Mouse (Mus musculus) liver, embryonic 13.5 days (tissue): Measurements from ENCODE around the gene Col9a2. TPM values are rescaled to one million over a fixed set of nuclear protein-coding genes. Genes with fewer than 3 reads are reported as not detected.
"Not testable (repeated sequence)": the region's sequence is repeated elsewhere in the genome, so short reads cannot be mapped to it uniquely, and the experiment has no call there.

Source experiments
- ATAC-seq: fragments of 200-750 bp; cut with Nextera tagmentation; 2 replicates; pipeline ENCODE4 v1.8.0; 2017; ENCODE audit warnings: low read depth, mild to moderate bottlenecking, moderate number of reproducible peaks, moderate library complexity
- DNase-seq: peaks from one replicate; pipeline ENCODE4 v3.0.0; 2022
- H3K27ac ChIP-seq: fragments of 300-500 bp; sonication (generic); 2 replicates; pipeline ENCODE4 v1.5.1; 2015; ENCODE audit warnings: moderate library complexity, mild to moderate bottlenecking, inconsistent platforms
- H3K27me3 ChIP-seq: fragments of 300-500 bp; sonication (generic); 2 replicates; pipeline ENCODE4 v1.6.1; 2015; ENCODE audit warnings: mild to moderate bottlenecking, inconsistent platforms
- H3K36me3 ChIP-seq: fragments of 300-500 bp; sonication (generic); 2 replicates; pipeline ENCODE4 v1.6.1; 2015; ENCODE audit warnings: mild to moderate bottlenecking, inconsistent platforms
- H3K4me1 ChIP-seq: fragments of 300-500 bp; sonication (generic); replicated peaks from 2 replicates; pipeline ENCODE4 v1.6.1; 2015; ENCODE audit warnings: inconsistent platforms
- H3K4me2 ChIP-seq: fragments of 300-500 bp; sonication (generic); 2 replicates; pipeline ENCODE4 v1.6.1; 2015; ENCODE audit warnings: inconsistent platforms, mild to moderate bottlenecking, moderate library complexity
- H3K4me3 ChIP-seq: fragments of 300-500 bp; sonication (generic); replicated peaks from 2 replicates; pipeline ENCODE4 v1.5.1; 2015; ENCODE audit warnings: mild to moderate bottlenecking, inconsistent platforms
- H3K9ac ChIP-seq: fragments of 300-500 bp; sonication (generic); 2 replicates; pipeline ENCODE4 v1.6.1; 2015; ENCODE audit warnings: mild to moderate bottlenecking, inconsistent platforms
- H3K9me3 ChIP-seq: fragments of 300-500 bp; sonication (generic); replicated peaks from 2 replicates; pipeline ENCODE4 v1.6.1; 2016; ENCODE audit warnings: inconsistent platforms
- WGBS: fragments of 180-500 bp; shearing (Covaris S2); methylation state at CpG from one replicate; pipeline ENCODE4 v1.1.7; 2015; ENCODE audit not compliant: insufficient replicate concordance; 5-methylcytosine and 5-hydroxymethylcytosine counted together
- polyA plus RNA-seq: library from polyadenylated mRNA; unstranded; fragments of >200 nt; fragmentation: Nextera tagmentation; extraction: Ambion mirVana; gene quantifications from 2 replicates; pipeline ENCODE4 v1.2.1, GENCODE M21; 2015

The Col9a2 gene
- polyA plus RNA-seq, 1 experiment from 2014 or later, result 2.3 TPM

- Histone ChIP-seq H3K9me3 (no peaks in the 10 kb centered on the region), H3K9ac (no peak overlapping the region), H3K4me1 (0 out of 2 replicates have a peak, but pooled peaks cover 4% of the 10 kb centered on the region), H3K4me3 (no peak overlapping the region), H3K4me2 (no peak overlapping the region), H3K36me3 (no peaks in the 10 kb centered on the region), H3K27ac (no peak overlapping the region), H3K27me3 (peaks cover 46% of the 10 kb centered on the region)
- no peak for DNase-seq
- WGBS, result 66% methylated on average over 5 of the region's 5 CpGs
- no peak for ATAC-seq
Measured at GRCm38 (mm10) chr4:121042472-121042871, 3.3 kb downstream of the Col9a2 start.

- DNase-seq (no peak), ATAC-seq (no peak)
- Histone ChIP-seq H3K27me3 (peaks cover 42% of the 10 kb centered on the region), H3K4me3 (no peak overlapping the region), H3K36me3 (no peaks in the 10 kb centered on the region), H3K4me1 (0 out of 2 replicates have a peak, but pooled peaks cover 4% of the 10 kb centered on the region), H3K9ac (no peak overlapping the region), H3K27ac (no peak overlapping the region), H3K9me3 (no peaks in the 10 kb centered on the region), H3K4me2 (no peak overlapping the region)
- whole genome bisulfite sequencing, result 55% methylated on average over 3 of the region's 3 CpGs
Measured at GRCm38 (mm10) chr4:121042946-121043345, 3.8 kb downstream of the Col9a2 start.

- peaks cover 43% of the 10 kb centered on the region for H3K27me3 ChIP-seq
- H3K4me2 ChIP-seq, result no peak overlapping the region
- H3K9ac ChIP-seq, result no peak overlapping the region
- no peaks in the 10 kb centered on the region for H3K9me3 ChIP-seq
- no peak for DNase-seq
- no peak overlapping the region for H3K4me3 ChIP-seq
- no peak for ATAC-seq
- no peak overlapping the region for H3K27ac ChIP-seq
- H3K36me3 ChIP-seq, result no peaks in the 10 kb centered on the region
- no peaks in the 10 kb centered on the region for H3K4me1 ChIP-seq
- WGBS, result 28% methylated on average over 4 of the region's 4 CpGs
Measured at GRCm38 (mm10) chr4:121051863-121052262, 12.7 kb downstream of the Col9a2 start.

- no peak overlapping the region for H3K27ac ChIP-seq
- WGBS, result 14% methylated on average over 35 of the region's 35 CpGs
- no peaks in the 10 kb centered on the region for H3K4me1 ChIP-seq
- H3K9me3 ChIP-seq, result no peaks in the 10 kb centered on the region
- H3K9ac ChIP-seq, result no peak overlapping the region
- H3K36me3 ChIP-seq, result no peaks in the 10 kb centered on the region
- no peak for ATAC-seq
- peaks cover 43% of the 10 kb centered on the region for H3K27me3 ChIP-seq
- no peak overlapping the region for H3K4me3 ChIP-seq
- no peak for DNase-seq
- H3K4me2 ChIP-seq, result no peak overlapping the region
Measured at GRCm38 (mm10) chr4:121052454-121053323, 13.5 kb downstream of the Col9a2 start.

DNA sequence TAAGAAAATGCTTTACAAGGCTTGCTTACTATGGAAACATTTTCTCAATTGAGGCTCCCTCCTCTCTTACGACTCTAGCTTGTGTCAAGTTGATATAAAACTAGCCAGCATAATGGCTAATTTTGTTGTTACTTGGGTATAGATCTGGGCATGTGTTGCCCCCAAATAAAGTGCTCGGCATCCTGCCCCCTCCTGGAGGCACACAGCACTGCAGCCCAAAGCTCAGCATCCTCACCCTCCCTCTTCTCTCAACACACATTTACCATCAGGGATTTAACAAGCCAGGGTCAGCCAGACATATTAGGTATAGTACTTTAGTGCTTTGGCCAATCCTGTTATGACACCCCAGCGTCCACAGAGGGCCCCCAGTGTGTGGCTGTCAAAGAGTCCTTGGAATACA lies 17.2 kb downstream of the Col9a2 start:
- no peak for ATAC-seq
- no peak overlapping the region for H3K4me2 ChIP-seq

DNA sequence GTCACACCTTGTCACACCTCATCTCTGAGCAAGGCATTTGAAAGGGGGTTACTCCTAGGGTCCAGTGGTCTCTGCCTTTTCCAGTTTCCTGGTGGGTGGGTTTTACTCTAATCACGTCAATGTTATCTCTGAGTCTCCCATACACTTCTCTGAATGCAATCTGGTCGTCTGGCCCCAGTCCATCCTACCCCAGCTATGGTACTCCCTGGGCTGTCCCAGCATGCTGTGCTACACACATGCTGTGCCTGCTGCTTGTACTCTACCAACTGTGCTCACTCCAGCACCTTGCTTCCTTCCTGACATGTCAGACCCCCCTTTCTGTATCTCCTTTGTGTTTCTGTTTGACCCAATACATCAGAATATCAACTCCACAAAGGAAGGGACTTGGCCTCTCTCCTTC lies 17.8 kb downstream of the Col9a2 start:
- no peaks in the 10 kb centered on the region for H3K9me3 ChIP-seq
- no peak overlapping the region for H3K27ac ChIP-seq
- ATAC-seq, result no peak
- H3K4me1 ChIP-seq, result no peaks in the 10 kb centered on the region
- peaks cover 14% of the 10 kb centered on the region for H3K36me3 ChIP-seq
- WGBS, result 30% methylated on average over 2 of the region's 2 CpGs
- no peak overlapping the region for H3K4me3 ChIP-seq
- DNase-seq, result no peak
- peaks cover 29% of the 10 kb centered on the region for H3K27me3 ChIP-seq
- H3K4me2 ChIP-seq, result no peak overlapping the region
- no peak overlapping the region for H3K9ac ChIP-seq

More for the DNA sequence above, 17.2 kb downstream of the Col9a2 start:
- peaks cover 14% of the 10 kb centered on the region for H3K36me3 ChIP-seq
- H3K9me3 ChIP-seq, result no peaks in the 10 kb centered on the region
- 35% methylated on average over 3 of the region's 3 CpGs for WGBS
- H3K4me3 ChIP-seq, result no peak overlapping the region
- no peak overlapping the region for H3K9ac ChIP-seq
- no peak for DNase-seq
- H3K27me3 ChIP-seq, result peaks cover 36% of the 10 kb centered on the region
- H3K4me1 ChIP-seq, result no peaks in the 10 kb centered on the region
- H3K27ac ChIP-seq, result no peak overlapping the region

DNA sequence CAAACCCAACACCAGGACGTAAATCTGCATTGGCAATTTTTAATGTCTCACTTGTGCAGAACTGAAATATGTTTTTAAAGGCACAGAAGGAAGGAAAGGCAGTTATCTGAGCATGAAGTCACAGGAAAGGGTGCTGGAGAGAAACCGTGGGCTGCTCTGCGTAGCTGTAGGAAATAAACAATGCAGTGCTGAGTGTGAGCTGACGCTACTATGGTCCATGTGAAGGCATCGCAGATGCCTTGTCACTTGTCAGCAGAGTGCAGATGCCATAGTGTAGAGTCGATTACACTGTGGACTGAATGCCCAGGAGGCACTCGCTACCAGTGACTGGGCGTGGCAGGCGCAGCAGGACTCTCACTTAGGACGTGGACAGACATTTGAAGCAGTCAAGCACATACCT lies 20.0 kb downstream of the Col9a2 start:
- not testable (repeated sequence) for DNase-seq, H3K9me3 ChIP-seq, H3K27ac ChIP-seq, H3K4me3 ChIP-seq, H3K9ac ChIP-seq, ATAC-seq, H3K4me1 ChIP-seq, H3K27me3 ChIP-seq, H3K4me2 ChIP-seq
- 81% methylated on average over 10 of the region's 10 CpGs for WGBS
- H3K36me3 ChIP-seq, result peaks cover 23% of the 10 kb centered on the region

- Histone ChIP-seq H3K27ac (no peak overlapping the region), H3K27me3 (no peaks in the 10 kb centered on the region), H3K9me3 (no peaks in the 10 kb centered on the region), H3K4me3 (no peak overlapping the region), H3K9ac (no peak overlapping the region), H3K4me1 (no peaks in the 10 kb centered on the region), H3K36me3 (peaks cover 39% of the 10 kb centered on the region), H3K4me2 (no peak overlapping the region)
- DNase-seq, result no peak
- no peak for ATAC-seq
- 68% methylated on average over 2 of the region's 2 CpGs for WGBS
Measured at GRCm38 (mm10) chr4:121065336-121065735, 26.2 kb downstream of the Col9a2 start.

DNA sequence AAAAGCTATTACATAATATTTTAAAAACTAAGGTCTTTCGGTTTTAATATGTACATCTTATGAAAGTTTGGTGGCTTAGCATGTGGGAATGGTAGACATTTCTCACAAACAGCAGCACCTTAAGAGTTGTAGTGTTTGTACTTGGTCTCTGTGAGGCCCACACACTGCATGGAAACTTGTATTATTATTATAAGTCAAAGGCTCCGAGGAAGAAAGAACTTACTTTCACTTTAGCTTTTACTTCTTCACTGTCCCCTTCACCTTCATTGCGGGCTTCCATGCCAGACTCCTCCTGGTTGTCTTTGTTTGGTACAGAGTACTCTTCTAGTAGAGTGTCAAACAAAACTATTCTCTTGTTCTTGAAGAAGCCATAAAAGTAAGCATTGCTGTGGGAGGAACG lies 35.1 kb downstream of the Col9a2 start:
- Histone ChIP-seq H3K9ac (no peak overlapping the region), H3K27me3 (no peaks in the 10 kb centered on the region), H3K4me3 (no peak overlapping the region), H3K4me1 (no peaks in the 10 kb centered on the region), H3K4me2 (no peak overlapping the region), H3K9me3 (no peaks in the 10 kb centered on the region), H3K36me3 (peaks cover 40% of the 10 kb centered on the region), H3K27ac (no peak overlapping the region)
- 75% methylated on average over 4 of the region's 4 CpGs for WGBS
- ATAC-seq (no peak), DNase-seq (no peak)

DNA sequence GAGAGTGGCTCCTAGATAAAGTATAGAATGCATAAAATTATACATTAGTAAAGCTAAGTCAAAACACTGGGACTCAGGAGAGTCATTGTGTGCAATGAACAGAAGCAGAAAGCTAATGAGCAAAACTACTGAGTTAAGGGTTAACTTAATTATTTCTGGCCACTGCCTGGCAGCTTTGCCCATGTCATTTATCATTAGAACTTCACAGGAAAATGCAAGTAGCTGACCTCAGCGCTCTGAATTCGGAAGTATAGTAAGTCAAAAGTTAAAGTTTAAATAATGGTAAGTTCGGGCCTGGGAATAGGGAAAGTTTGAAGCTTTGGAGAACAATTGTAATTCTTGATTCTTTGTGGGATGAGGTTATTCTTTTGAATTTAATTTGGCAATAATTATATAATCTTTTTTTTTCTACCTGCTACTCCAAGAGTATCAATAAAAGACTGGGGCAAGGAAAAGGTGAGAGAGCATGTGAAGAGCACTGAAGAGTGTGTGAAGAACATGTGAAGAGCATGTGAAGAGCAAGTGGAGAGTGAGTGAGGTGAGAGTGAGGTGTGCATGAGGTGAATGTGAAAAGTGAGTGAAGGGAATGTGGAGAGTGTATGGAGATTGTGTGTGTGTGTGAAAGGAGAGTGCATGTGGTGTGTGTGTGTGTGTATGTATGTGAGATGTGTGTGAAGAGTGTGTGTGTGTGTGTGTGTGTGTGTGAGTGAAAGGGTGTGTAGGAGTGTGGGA lies 38.9 kb downstream of the Col9a2 start:
- ATAC-seq (no peak), DNase-seq (no peak)
- Histone ChIP-seq H3K4me1 (no peaks in the 10 kb centered on the region), H3K9me3 (no peaks in the 10 kb centered on the region), H3K27ac (no peak overlapping the region), H3K4me3 (no peak overlapping the region), H3K36me3 (peaks cover 66% of the 10 kb centered on the region), H3K9ac (no peak overlapping the region), H3K4me2 (no peak overlapping the region), H3K27me3 (no peaks in the 10 kb centered on the region)
- 75% methylated on average over 3 of the region's 3 CpGs for WGBS

DNA sequence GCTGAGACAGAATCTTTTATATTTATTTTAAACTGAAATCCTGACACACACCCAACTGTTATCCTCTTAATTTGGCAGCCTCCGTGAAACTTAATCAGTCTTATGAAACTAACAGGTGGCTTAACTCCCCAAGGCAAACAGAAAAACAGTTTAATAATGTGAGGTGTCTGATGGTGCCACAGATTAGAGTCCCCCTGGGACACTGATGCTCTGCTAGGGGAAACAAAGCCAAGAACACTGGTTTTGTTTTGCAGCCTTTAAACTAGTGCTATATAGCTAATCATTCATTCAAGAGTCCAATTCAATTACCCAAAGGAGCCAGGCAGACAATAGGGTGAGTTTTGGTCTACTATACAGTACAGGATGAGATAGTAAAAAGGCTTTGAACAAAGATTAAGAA lies 41.2 kb downstream of the Col9a2 start:
- ATAC-seq (no peak), DNase-seq (no peak)
- Histone ChIP-seq H3K4me3 (no peak overlapping the region), H3K4me2 (no peak overlapping the region), H3K4me1 (no peaks in the 10 kb centered on the region), H3K36me3 (peaks cover 72% of the 10 kb centered on the region), H3K27me3 (no peaks in the 10 kb centered on the region), H3K27ac (no peak overlapping the region), H3K9ac (no peak overlapping the region), H3K9me3 (no peaks in the 10 kb centered on the region)
- 78% methylated on average over 1 of the region's 1 CpGs for WGBS
